ENCODE assay signal across 7 mouse cellular contexts in the genomic region with DNA sequence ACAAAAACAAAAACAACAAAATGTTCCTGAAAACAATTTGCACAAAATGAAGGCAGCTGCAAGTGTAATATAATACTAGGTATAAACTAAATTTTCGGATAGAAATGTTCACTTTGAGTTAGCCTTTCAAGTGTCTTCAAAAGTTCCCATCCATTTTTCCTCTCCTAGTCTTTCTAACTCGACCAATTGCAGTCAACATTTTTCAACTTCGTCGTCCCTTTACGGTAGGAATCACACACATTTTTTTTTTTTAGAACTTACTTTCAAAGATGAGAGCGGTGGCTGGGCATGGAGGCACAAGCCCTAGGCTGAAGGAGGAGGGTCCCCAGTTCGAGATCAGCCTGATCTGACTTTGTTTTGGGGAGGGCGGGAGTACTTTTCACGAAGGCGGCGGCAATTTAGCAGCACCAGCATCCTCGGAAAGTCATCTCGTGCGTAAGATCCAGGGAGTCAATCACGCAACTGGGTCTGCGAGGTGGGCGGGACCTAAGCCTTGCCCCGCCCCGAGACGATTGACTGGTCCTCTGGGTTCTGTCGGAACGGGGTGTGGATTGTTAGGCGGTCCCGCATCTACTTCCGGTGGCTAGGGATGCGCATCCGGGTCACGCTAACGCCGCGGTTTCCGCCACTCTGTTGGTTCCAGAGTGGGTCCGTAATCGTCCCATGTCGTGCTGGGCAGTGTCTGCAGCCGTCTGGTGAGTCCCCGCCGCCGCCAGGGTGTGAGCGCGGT. TPM values are rescaled to one million over a fixed set of nuclear protein-coding genes. Genes with fewer than 3 reads are reported as not detected.
DNase-seq lines count a peak whose midpoint lies in the region; ATAC-seq lines count a peak whose summit lies in the region.

A gene (plus strand): TSS at position 527 of the 730 bp plus-strand sequence.

- H3K4me1 ChIP-seq in intestine, embryonic 15.5 days (replicated peaks) = peaks cover 5% of the 10 kb centered on the region; the same call in 1 of the 2 replicates
- peaks cover 19% of the 10 kb centered on the region for H3K4me1 ChIP-seq in midbrain, embryonic 10.5 days

- peak within 1 kb of the TSS; percentile 92 for H3K4me3 ChIP-seq in intestine, embryonic 15.5 days (replicated peaks)
- peak within 1 kb of the TSS; percentile 77 for H3K4me3 ChIP-seq in midbrain, embryonic 10.5 days

- no peaks in the 10 kb centered on the region for H3K9me3 ChIP-seq in intestine, embryonic 15.5 days
- no peaks in the 10 kb centered on the region for H3K9me3 ChIP-seq in midbrain, embryonic 10.5 days (replicated peaks)

- H3K36me3 ChIP-seq in intestine, embryonic 15.5 days = no peaks in the 10 kb centered on the region
- peaks cover 25% of the 10 kb centered on the region for H3K36me3 ChIP-seq in midbrain, embryonic 10.5 days

- H3K27me3 ChIP-seq in intestine, embryonic 15.5 days (replicated peaks) = no peaks in the 10 kb centered on the region
- no peaks in the 10 kb centered on the region for H3K27me3 ChIP-seq in midbrain, embryonic 10.5 days (ENCODE audit: low read depth, poor library complexity, severe bottlenecking)

- peak within 1 kb of the TSS; percentile 90 for H3K9ac ChIP-seq in intestine, embryonic 15.5 days

- H3K4me2 ChIP-seq in intestine, embryonic 15.5 days (replicated peaks) = peak within 1 kb of the TSS; percentile 82

- ATAC-seq in intestine, embryonic 15.5 days = peak; percentile 100

- H3K27ac ChIP-seq in intestine, embryonic 15.5 days = peak within 1 kb of the TSS; percentile 81
- H3K27ac ChIP-seq in midbrain, embryonic 10.5 days (replicated peaks) = peak within 1 kb of the TSS; percentile 90

- WGBS in intestine, embryonic 15.5 days = under 1% methylated on average over 41 of the region's 41 CpGs
- WGBS in midbrain, embryonic 10.5 days = under 1% methylated on average over 41 of the region's 41 CpGs

- intact Hi-C loops in gastrocnemius, postnatal 36 days (cut with DNase I) = no loop called here
- intact Hi-C loops in left cerebral cortex, postnatal 25 days (cut with DNase I) = no loop called here

- DNase-seq in adrenal gland, adult 2 months = peak; percentile 97
- DNase-seq in embryo, embryonic 11.5 days (ENCODE audit: low read depth, low spot score) = peak; percentile 93
- peak; percentile 89 to 94 for DNase-seq in gastrocnemius, postnatal 36 days
- DNase-seq in left cerebral cortex, postnatal 25 days (ENCODE audit: low spot score in 2 of 2) = peak; percentile 93 to 97
- peak; percentile 95 for DNase-seq in midbrain, embryonic 10.5 days (ENCODE audit: low spot score)
- DNase-seq in right cerebral cortex, postnatal 4 days = peak; percentile 89

RNA-seq across cellular contexts. Expression of the gene that starts here (rescaled TPM):
- total RNA-seq in adrenal gland, adult 2 months (2021) = 10 to 100 TPM; 26.0 to 43.2 TPM
- 12.0 and 14.7 TPM in 2 replicates for polyA plus RNA-seq in adrenal gland, adult 2 months (2012; rRNA removed)
- 10 to 100 TPM; 10.4 to 12.7 TPM for total RNA-seq in gastrocnemius, postnatal 36 days (2021)
- 23.0 and 25.4 TPM in 2 replicates for polyA plus RNA-seq in intestine, embryonic 15.5 days (2015; fragmentation: Nextera tagmentation; extraction: Ambion mirVana)
- 10 to 100 TPM; 29.1 to 34.6 TPM for total RNA-seq in left cerebral cortex, postnatal 25 days (2021)
- polyA plus RNA-seq in midbrain, embryonic 10.5 days (2016; fragmentation: Nextera tagmentation; extraction: Ambion mirVana) = 30.0 and 30.1 TPM in 2 replicates

Comparison
In these comparisons a context has a peak if more than half of its experiments do, and no peak if none do; other contexts are left out.
1. Peak in every context shown above with its lines: DNase-seq, ATAC-seq, H3K4me3 ChIP-seq and H3K27ac ChIP-seq.